Mouse (Mus musculus): ENCODE data around the gene Tulp2. TPM values are rescaled to one million over a fixed set of nuclear protein-coding genes. Genes with fewer than 3 reads are reported as not detected.
A peak's percentile ranks its signal among the peaks of the same experiment; 100 is the strongest.

Tulp2 gene
- total and polyA plus RNA-seq, 3 experiments: 1.1 to 1.2 TPM; not detected in 1

GRCm38 (mm10) chr7:45460860-45461314 is 20.8 kb upstream of the Tulp2 start (continued):
- TF ChIP-seq SIN3A (IDR thresholded peaks at IDR 0.05; ENCODE audit: low read length): peak; percentile 80
- peak; percentile 28 to 73; a peak in 3 of 4 replicates for TF ChIP-seq EP300 (IDR thresholded peaks at IDR 0.05; ENCODE audit: low read depth in 1 of 2, low read length in 2 of 2)
- no peak for TF ChIP-seq ZNF384 (IDR thresholded peaks at IDR 0.05; ENCODE audit: low read depth, low read length)
- TF ChIP-seq POLR2A (IDR thresholded peaks at IDR 0.05; ENCODE audit: control insufficient read depth in 1 of 2, insufficient read depth in 1 of 2, low read depth in 1 of 2, low read length in 2 of 2, poor library complexity in 1 of 2): peak; percentile 5 to 65; a peak in 2 of 4 replicates
- no peak for TF ChIP-seq UBTF (IDR thresholded peaks at IDR 0.05; ENCODE audit: borderline replicate concordance, insufficient read depth, low read depth, low read length)
- TF ChIP-seq TCF12 (IDR thresholded peaks at IDR 0.05; ENCODE audit: low read depth, low read length): peak; percentile 53
- no peak for TF ChIP-seq USF2 (IDR thresholded peaks at IDR 0.05; ENCODE audit: borderline replicate concordance in 1 of 2, insufficient read depth in 1 of 2, low read depth in 1 of 2, low read length in 2 of 2)
- 0 out of 2 replicates have a peak, but pooled peaks have one; percentile 26 for TF ChIP-seq ZMIZ1 (IDR thresholded peaks at IDR 0.05; ENCODE audit: low read depth, low read length)
- TF ChIP-seq MYC (IDR thresholded peaks at IDR 0.05; ENCODE audit: low read depth, low read length): 0 out of 2 replicates have a peak, but pooled peaks have one; percentile 55
- TF ChIP-seq CHD1 (IDR thresholded peaks at IDR 0.05; ENCODE audit: low read depth, low read length): peak; percentile 36

DNA sequence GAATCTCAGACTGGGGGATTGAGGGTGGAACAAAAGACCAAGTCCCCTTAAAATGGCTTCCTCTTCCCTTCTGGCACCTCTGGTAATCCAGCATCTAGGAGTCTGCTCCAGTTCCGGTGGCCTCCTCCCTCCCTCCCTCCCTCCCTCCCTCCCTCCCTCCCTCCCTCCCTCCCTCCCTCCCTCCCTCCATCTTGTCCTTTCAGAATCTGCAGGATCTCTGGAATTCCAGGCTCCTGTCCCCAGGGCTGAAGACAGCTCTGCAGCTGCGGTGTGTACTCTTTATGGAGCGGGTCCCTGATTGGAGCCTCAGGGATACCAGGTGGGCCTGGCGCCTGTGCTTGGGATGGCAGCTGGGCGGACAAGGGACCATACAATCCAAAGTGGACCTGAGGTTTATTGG is 20.4 kb upstream of the Tulp2 start:
- Histone ChIP-seq H3K9ac (ENCODE audit: control insufficient read depth, low read depth, low read length, poor library complexity, severe bottlenecking) (peak overlapping the region; percentile 76), H3K27me3 (ENCODE audit: control insufficient read depth in 1 of 2, insufficient read depth in 2 of 2, low read length in 2 of 2) (no peaks in the 10 kb centered on the region), H3K36me3 (ENCODE audit: control insufficient read depth in 1 of 2, insufficient read depth in 2 of 2, low read length in 2 of 2) (peaks cover 7 to 27% of the 10 kb centered on the region in 2 experiments), H3K4me1 (ENCODE audit: control insufficient read depth in 1 of 2, insufficient read depth in 2 of 2, low read length in 2 of 2) (peaks cover 7 to 33% of the 10 kb centered on the region in 2 experiments; a peak in 3 of 4 replicates), H3K79me2 (ENCODE audit: control insufficient read depth, insufficient read depth, low read length, poor library complexity) (peaks cover 38% of the 10 kb centered on the region), H3K27ac (ENCODE audit: control insufficient read depth, low read depth, low read length) (peak overlapping the region; percentile 96), H3K9me3 (replicated peaks; ENCODE audit: insufficient read depth, low read length) (no peaks in the 10 kb centered on the region), H3K4me3 (ENCODE audit: control insufficient read depth in 1 of 2, insufficient read depth in 1 of 2, low read depth in 2 of 2, low read length in 2 of 2) (no peak overlapping the region; a peak in 1 of 4 replicates)
- DNase-seq (ENCODE audit: low read depth, low spot score): no peak
- TF ChIP-seq MXI1 (IDR thresholded peaks at IDR 0.05; ENCODE audit: low read depth, low read length) (no peak), TAL1 (IDR thresholded peaks at IDR 0.05; ENCODE audit: low read length) (no peak), HCFC1 (IDR thresholded peaks at IDR 0.05; ENCODE audit: low read depth, low read length) (no peak), MAZ (IDR thresholded peaks at IDR 0.05; ENCODE audit: low read depth, low read length) (no peak), UBTF (IDR thresholded peaks at IDR 0.05; ENCODE audit: borderline replicate concordance, insufficient read depth, low read depth, low read length) (no peak), CTCF (IDR thresholded peaks at IDR 0.05 in 2 of 3, conservative IDR thresholded peaks at IDR 0.05 in 1 of 3; ENCODE audit: control insufficient read depth in 1 of 3, insufficient read depth in 1 of 3, low read depth in 2 of 3, low read length in 3 of 3, poor library complexity in 1 of 3, severe bottlenecking in 1 of 3) (no peak), TBP (IDR thresholded peaks at IDR 0.05; ENCODE audit: low read depth, low read length) (no peak), POLR2A (IDR thresholded peaks at IDR 0.05; ENCODE audit: control insufficient read depth in 1 of 2, insufficient read depth in 1 of 2, low read depth in 1 of 2, low read length in 2 of 2, poor library complexity in 1 of 2) (no peak), NELFE (IDR thresholded peaks at IDR 0.05; ENCODE audit: low read depth, low read length) (no peak), BHLHE40 (IDR thresholded peaks at IDR 0.05; ENCODE audit: borderline replicate concordance, low read depth, low read length) (no peak), POLR2AphosphoS2 (IDR thresholded peaks at IDR 0.05; ENCODE audit: low read length) (no peak), SMC3 (IDR thresholded peaks at IDR 0.05; ENCODE audit: low read depth, low read length) (no peak), USF1 (IDR thresholded peaks at IDR 0.05; ENCODE audit: low read depth, low read length) (no peak), POLR2AphosphoS5 (IDR thresholded peaks at IDR 0.05; ENCODE audit: borderline replicate concordance, low read depth, low read length) (no peak), USF2 (IDR thresholded peaks at IDR 0.05; ENCODE audit: borderline replicate concordance in 1 of 2, insufficient read depth in 1 of 2, low read depth in 1 of 2, low read length in 2 of 2) (no peak)

All from MEL (cell line).